Mouse (Mus musculus) limb, embryonic 11.5 days (tissue): ENCODE results near the gene Nkx2-2. TPM values are rescaled to one million over a fixed set of nuclear protein-coding genes. Genes with fewer than 3 reads are reported as not detected.

Source experiments
- ATAC-seq: fragments of 200-750 bp; cut with Nextera tagmentation; 2 replicates; pipeline ENCODE4 v1.8.0; 2017; ENCODE audit warnings: low read depth; ENCODE audit not compliant: insufficient number of reproducible peaks, low FRiP score, low TSS enrichment
- DNase-seq: peaks from one replicate; pipeline ENCODE4 v3.0.0-alpha.2; 2015; ENCODE audit warnings: low spot score
- H3K27ac ChIP-seq: fragments of 300-500 bp; sonication (generic); replicated peaks from 2 replicates; pipeline ENCODE4 v1.5.1; 2014; ENCODE audit warnings: low read depth, mild to moderate bottlenecking, low read length
- H3K27me3 ChIP-seq: fragments of 300-500 bp; sonication (generic); 2 replicates; pipeline ENCODE4 v1.6.1; 2014; ENCODE audit warnings: mild to moderate bottlenecking, low read length, mixed read lengths; ENCODE audit not compliant: control insufficient read depth, insufficient read depth
- H3K36me3 ChIP-seq: fragments of 300-500 bp; sonication (generic); 2 replicates; pipeline ENCODE4 v1.6.1; 2014; ENCODE audit warnings: mild to moderate bottlenecking, low read length, moderate library complexity, mixed read lengths; ENCODE audit not compliant: control insufficient read depth, insufficient read depth
- H3K4me1 ChIP-seq: fragments of 300-500 bp; sonication (generic); 2 replicates; pipeline ENCODE4 v1.6.1; 2014; ENCODE audit warnings: low read length, mixed read lengths; ENCODE audit not compliant: control insufficient read depth, insufficient read depth
- H3K4me2 ChIP-seq: fragments of 300-500 bp; sonication (generic); 2 replicates; pipeline ENCODE4 v1.6.1; 2014; ENCODE audit warnings: low read depth, mild to moderate bottlenecking, moderate library complexity; ENCODE audit not compliant: severe bottlenecking
- H3K4me3 ChIP-seq: fragments of 300-500 bp; sonication (generic); 2 replicates; pipeline ENCODE4 v1.5.1; 2014; ENCODE audit warnings: low read depth, low read length
- H3K9ac ChIP-seq: fragments of 300-500 bp; sonication (generic); 2 replicates; pipeline ENCODE4 v1.6.1; 2014; ENCODE audit warnings: mild to moderate bottlenecking, low read length
- H3K9me3 ChIP-seq: fragments of 300-500 bp; sonication (generic); 2 replicates; pipeline ENCODE4 v1.6.1; 2016; ENCODE audit warnings: low read length; ENCODE audit not compliant: control insufficient read depth
- WGBS: fragments of 180-500 bp; shearing (Covaris S2); extraction: QIAGEN DNeasy Blood & Tissue Kit; methylation state at CpG from one replicate; pipeline ENCODE4 v1.1.7; 2014; 5-methylcytosine and 5-hydroxymethylcytosine counted together
- polyA plus RNA-seq: library from polyadenylated mRNA; unstranded; fragments of >200 nt; fragmentation: Nextera tagmentation; extraction: Ambion mirVana; gene quantifications from 2 replicates; pipeline ENCODE4 v1.2.1, GENCODE M21; 2014

Nkx2-2 gene
- polyA plus RNA-seq, 1 experiment from 2014 or later: 0.07 TPM

GRCm38 (mm10) chr2:147183521-147183920 is 10.5 kb downstream of the Nkx2-2 start:
- Histone ChIP-seq H3K27me3 (peaks cover 92% of the 10 kb centered on the region), H3K9me3 (no peaks in the 10 kb centered on the region), H3K4me3 (no peak overlapping the region), H3K36me3 (no peaks in the 10 kb centered on the region), H3K9ac (no peak overlapping the region), H3K4me2 (no peak overlapping the region), H3K27ac (no peak overlapping the region), H3K4me1 (no peaks in the 10 kb centered on the region; the same call in 1 of the 2 replicates)
- WGBS: under 1% methylated on average over 12 of the region's 12 CpGs
- no peak for ATAC-seq
- DNase-seq: peak; percentile 38

- Histone ChIP-seq H3K4me1 (no peaks in the 10 kb centered on the region; the same call in 1 of the 2 replicates), H3K27me3 (peaks cover 87% of the 10 kb centered on the region), H3K4me2 (no peak overlapping the region), H3K9me3 (no peaks in the 10 kb centered on the region), H3K4me3 (no peak overlapping the region), H3K27ac (no peak overlapping the region), H3K9ac (no peak overlapping the region), H3K36me3 (no peaks in the 10 kb centered on the region)
- ATAC-seq (no peak), DNase-seq (peak; percentile 63)
- under 1% methylated on average over 25 of the region's 25 CpGs for WGBS
Measured at GRCm38 (mm10) chr2:147182709-147183260, 11.3 kb downstream of the Nkx2-2 start.

GRCm38 (mm10) chr2:147181926-147182708 is 11.9 kb downstream of the Nkx2-2 start:
- ATAC-seq: no peak
- Histone ChIP-seq H3K4me1 (no peaks in the 10 kb centered on the region; the same call in 1 of the 2 replicates), H3K36me3 (no peaks in the 10 kb centered on the region), H3K4me2 (no peak overlapping the region), H3K9ac (no peak overlapping the region), H3K27me3 (peaks cover 81% of the 10 kb centered on the region), H3K9me3 (no peaks in the 10 kb centered on the region), H3K27ac (no peak overlapping the region), H3K4me3 (no peak overlapping the region)
- DNase-seq: peak; percentile 50
- whole genome bisulfite sequencing: 4% methylated on average over 18 of the region's 18 CpGs

- Histone ChIP-seq H3K4me2 (no peak overlapping the region), H3K36me3 (no peaks in the 10 kb centered on the region), H3K9ac (no peak overlapping the region), H3K4me1 (no peaks in the 10 kb centered on the region; the same call in 1 of the 2 replicates), H3K27me3 (peaks cover 72% of the 10 kb centered on the region), H3K4me3 (no peak overlapping the region), H3K27ac (no peak overlapping the region), H3K9me3 (no peaks in the 10 kb centered on the region)
- peak; percentile 39 for DNase-seq
- 3% methylated on average over 5 of the region's 5 CpGs for WGBS
- no peak for ATAC-seq
Measured at GRCm38 (mm10) chr2:147181304-147181665, 12.8 kb downstream of the Nkx2-2 start.

GRCm38 (mm10) chr2:147180649-147181303 is 13.3 kb downstream of the Nkx2-2 start:
- H3K27me3 ChIP-seq: peaks cover 67% of the 10 kb centered on the region
- no peak overlapping the region for H3K4me2 ChIP-seq
- no peak overlapping the region for H3K27ac ChIP-seq
- H3K9me3 ChIP-seq: no peaks in the 10 kb centered on the region
- no peaks in the 10 kb centered on the region for H3K36me3 ChIP-seq
- 2% methylated on average over 30 of the region's 32 CpGs for WGBS
- DNase-seq (peak; percentile 34), ATAC-seq (no peak)
- no peaks in the 10 kb centered on the region; the same call in 1 of the 2 replicates for H3K4me1 ChIP-seq
- no peak overlapping the region for H3K4me3 ChIP-seq
- no peak overlapping the region for H3K9ac ChIP-seq

- Histone ChIP-seq H3K27ac (no peak overlapping the region), H3K4me2 (peak overlapping the region; percentile 36), H3K4me1 (no peaks in the 10 kb centered on the region), H3K27me3 (peaks cover 52% of the 10 kb centered on the region), H3K36me3 (no peaks in the 10 kb centered on the region), H3K9ac (no peak overlapping the region; the same call in 1 of the 2 replicates), H3K9me3 (no peaks in the 10 kb centered on the region), H3K4me3 (0 out of 2 replicates have a peak overlapping the region, but pooled peaks have one; percentile 7)
- DNase-seq: peak; percentile 85
- WGBS: under 1% methylated on average over 39 of the region's 39 CpGs
- ATAC-seq: peak; percentile 72
Measured at GRCm38 (mm10) chr2:147178091-147179059, 15.7 kb downstream of the Nkx2-2 start.

- WGBS: 7% methylated on average over 10 of the region's 10 CpGs
- H3K9me3 ChIP-seq: no peaks in the 10 kb centered on the region
- H3K4me2 ChIP-seq: peak overlapping the region; percentile 36
- no peak overlapping the region for H3K27ac ChIP-seq
- 0 out of 2 replicates have a peak overlapping the region, but pooled peaks have one; percentile 7 for H3K4me3 ChIP-seq
- DNase-seq (peak; percentile 93), ATAC-seq (no peak)
- no peaks in the 10 kb centered on the region for H3K4me1 ChIP-seq
- H3K36me3 ChIP-seq: no peaks in the 10 kb centered on the region
- peaks cover 46% of the 10 kb centered on the region for H3K27me3 ChIP-seq
- no peak overlapping the region for H3K9ac ChIP-seq
Measured at GRCm38 (mm10) chr2:147177672-147178071, 16.4 kb downstream of the Nkx2-2 start.
